Mouse (Mus musculus): Measurements from ENCODE around the gene Ctc1.
"Not testable (repeated sequence)": the region's sequence is repeated elsewhere in the genome, so short reads cannot be mapped to it uniquely, and the experiment has no call there.

DNA sequence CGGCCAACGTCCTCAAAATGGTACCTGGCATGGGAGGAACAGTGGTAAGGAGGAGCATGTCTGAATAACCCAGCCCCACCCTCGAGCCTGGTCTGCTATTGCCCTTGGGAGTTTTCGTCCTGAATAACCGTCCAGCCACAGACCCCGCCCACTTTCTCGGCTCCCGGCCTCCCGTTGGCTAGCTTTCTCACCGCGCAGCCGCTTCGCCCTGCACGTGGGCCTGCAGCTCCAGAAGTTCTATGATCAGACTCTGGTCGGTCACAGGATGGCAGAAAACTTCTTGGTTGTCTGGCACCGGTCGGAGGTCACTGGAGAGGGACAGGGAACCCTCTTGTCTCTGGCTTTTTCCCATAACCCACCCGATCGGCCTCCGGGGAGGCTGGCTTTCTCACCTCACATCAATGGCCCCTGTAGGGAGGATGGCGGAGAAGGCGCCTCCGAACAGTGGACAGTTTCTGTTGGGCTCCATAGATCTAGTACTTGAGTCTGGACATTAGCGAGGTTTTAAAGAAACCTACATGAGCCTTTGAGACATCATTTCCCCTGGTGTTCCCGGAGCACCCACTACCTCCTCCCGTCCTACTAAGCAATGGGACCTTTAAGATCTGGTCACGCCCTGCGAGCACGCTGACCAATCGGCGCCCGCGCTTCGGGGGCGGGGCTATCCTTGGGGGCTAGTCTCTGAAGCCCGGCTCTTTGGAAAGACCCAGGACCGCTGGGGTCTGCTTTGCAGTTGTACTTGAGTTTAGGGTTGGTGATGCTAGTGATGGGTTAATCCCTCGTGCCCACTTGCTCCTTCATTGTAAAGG, 42.3 kb upstream of the Ctc1 start:
- TF ChIP-seq POLR2A (IDR thresholded peaks at IDR 0.05; ENCODE audit: insufficient read length, low read depth), result peak; percentile 14
- not testable (repeated sequence) for TF ChIP-seq SRF (IDR thresholded peaks at IDR 0.05; ENCODE audit: control insufficient read depth, insufficient read length, low read depth); TCF3 (IDR thresholded peaks at IDR 0.05; ENCODE audit: insufficient read length, low read depth); POLR2AphosphoS2 (IDR thresholded peaks at IDR 0.05; ENCODE audit: insufficient read length, low read depth); CEBPB (IDR thresholded peaks at IDR 0.05; ENCODE audit: insufficient read depth, poor library complexity, severe bottlenecking); USF1 (IDR thresholded peaks at IDR 0.05; ENCODE audit: low read depth); MYOG (IDR thresholded peaks at IDR 0.05; ENCODE audit: control insufficient read depth in 1 of 3, insufficient read depth in 1 of 3, insufficient read length in 2 of 3, low read depth in 2 of 3); TCF12 (IDR thresholded peaks at IDR 0.05; ENCODE audit: insufficient read depth, poor library complexity, severe bottlenecking); MYOD1 (IDR thresholded peaks at IDR 0.05; ENCODE audit: control insufficient read depth in 1 of 3, insufficient read length in 2 of 3, low read depth in 2 of 3); E2F4 (IDR thresholded peaks at IDR 0.05; ENCODE audit: insufficient read depth)

Measured in myocyte (in vitro differentiated cells).